ENCODE assay signal across 8 mouse cellular contexts in genomic region chr6:92090497-92090896, GRCm38 (mm10). TPM values are rescaled to one million over a fixed set of nuclear protein-coding genes. Genes with fewer than 3 reads are reported as not detected.
DNase-seq lines count a peak whose midpoint lies in the region; ATAC-seq and TF ChIP-seq lines count a peak whose summit lies in the region.

No protein-coding gene starts in this region.

- H3K4me3 ChIP-seq in neural tube, embryonic 11.5 days (ENCODE audit: low read depth, low read length) = peak overlapping the region; percentile 99
- H3K4me3 ChIP-seq in embryonic fibroblast, embryonic 13.5 days (ENCODE audit: insufficient read depth, low read length) = peak overlapping the region; percentile 91
- peak overlapping the region; percentile 97 for H3K4me3 ChIP-seq in limb, embryonic 12.5 days (replicated peaks)
- H3K4me3 ChIP-seq in stomach, embryonic 14.5 days (ENCODE audit: low read depth, low read length) = peak overlapping the region; percentile 73

- no peaks in the 10 kb centered on the region for H3K27me3 ChIP-seq in neural tube, embryonic 11.5 days (ENCODE audit: control insufficient read depth, insufficient read depth, low read length)
- no peaks in the 10 kb centered on the region for H3K27me3 ChIP-seq in limb, embryonic 12.5 days
- no peaks in the 10 kb centered on the region for H3K27me3 ChIP-seq in stomach, embryonic 14.5 days (ENCODE audit: control insufficient read depth, insufficient read depth, low read length)

- peak overlapping the region; percentile 99 for H3K9ac ChIP-seq in neural tube, embryonic 11.5 days (ENCODE audit: low read length)
- H3K9ac ChIP-seq in limb, embryonic 12.5 days (replicated peaks) = peak overlapping the region; percentile 98
- peak overlapping the region; percentile 97 for H3K9ac ChIP-seq in stomach, embryonic 14.5 days (replicated peaks; ENCODE audit: low read depth, low read length)

- TF ChIP-seq CTCF in embryonic fibroblast, embryonic 13.5 days (IDR thresholded peaks at IDR 0.05; ENCODE audit: borderline replicate concordance, insufficient read depth, low read length) = no peak

- peaks cover 11% of the 10 kb centered on the region; the same call in 1 of the 2 replicates for H3K4me1 ChIP-seq in neural tube, embryonic 11.5 days (ENCODE audit: control insufficient read depth, insufficient read depth, low read length)
- 0 out of 2 replicates have a peak, but pooled peaks cover 3% of the 10 kb centered on the region for H3K4me1 ChIP-seq in embryonic fibroblast, embryonic 13.5 days (ENCODE audit: control insufficient read depth, insufficient read depth, low read length)
- peaks cover 32% of the 10 kb centered on the region for H3K4me1 ChIP-seq in limb, embryonic 12.5 days (replicated peaks)
- H3K4me1 ChIP-seq in stomach, embryonic 14.5 days (ENCODE audit: control insufficient read depth, insufficient read depth, low read length) = peaks cover 18% of the 10 kb centered on the region; the same call in 1 of the 2 replicates

- no peak for DNase-seq in neural tube, embryonic 11.5 days (ENCODE audit: low spot score)
- DNase-seq in neural tube, embryonic 10.5 days (ENCODE audit: extremely low spot score, low spot score) = no peak
- DNase-seq in thymus, postnatal 10 days (ENCODE audit: low spot score in 2 of 2) = no peak
- DNase-seq in layer of hippocampus, postnatal 25 days (ENCODE audit: extremely low spot score in 1 of 2, low spot score in 1 of 2) = no peak
- DNase-seq in gastrocnemius, adult 8-10 months (ENCODE audit: low spot score in 2 of 2) = no peak

- peak overlapping the region; percentile 99 for H3K27ac ChIP-seq in neural tube, embryonic 11.5 days (ENCODE audit: low read depth, low read length)
- peak overlapping the region; percentile 97; the same call in 1 of the 2 replicates for H3K27ac ChIP-seq in embryonic fibroblast, embryonic 13.5 days (ENCODE audit: insufficient read depth, low read length)
- peak overlapping the region; percentile 99 for H3K27ac ChIP-seq in limb, embryonic 12.5 days
- peak overlapping the region; percentile 100 for H3K27ac ChIP-seq in stomach, embryonic 14.5 days (ENCODE audit: low read length)

- no peaks in the 10 kb centered on the region for H3K36me3 ChIP-seq in neural tube, embryonic 11.5 days (ENCODE audit: control insufficient read depth, insufficient read depth, low read length)
- H3K36me3 ChIP-seq in limb, embryonic 12.5 days = no peaks in the 10 kb centered on the region
- no peaks in the 10 kb centered on the region for H3K36me3 ChIP-seq in stomach, embryonic 14.5 days (ENCODE audit: control insufficient read depth, insufficient read depth, low read length)

- TF ChIP-seq POLR2A in embryonic fibroblast, embryonic 13.5 days (IDR thresholded peaks at IDR 0.05; ENCODE audit: low read depth, low read length) = no peak

- peak overlapping the region; percentile 55 for H3K4me2 ChIP-seq in neural tube, embryonic 11.5 days (ENCODE audit: low read depth)
- H3K4me2 ChIP-seq in limb, embryonic 12.5 days = peak overlapping the region; percentile 74
- peak overlapping the region; percentile 77 for H3K4me2 ChIP-seq in stomach, embryonic 14.5 days (replicated peaks; ENCODE audit: low read depth, low read length)

- H3K9me3 ChIP-seq in neural tube, embryonic 11.5 days (ENCODE audit: control insufficient read depth, low read length) = no peaks in the 10 kb centered on the region
- H3K9me3 ChIP-seq in limb, embryonic 12.5 days = no peaks in the 10 kb centered on the region
- H3K9me3 ChIP-seq in stomach, embryonic 14.5 days (ENCODE audit: control insufficient read depth, low read depth, low read length) = no peaks in the 10 kb centered on the region

- WGBS in neural tube, embryonic 11.5 days = 1% methylated on average over 4 of the region's 4 CpGs
- 7% methylated on average over 4 of the region's 4 CpGs for WGBS in limb, embryonic 12.5 days
- WGBS in stomach, embryonic 14.5 days = 6% methylated on average over 4 of the region's 4 CpGs

- no peak for ATAC-seq in neural tube, embryonic 11.5 days (ENCODE audit: insufficient read depth, low FRiP score, low TSS enrichment)
- no peak for ATAC-seq in limb, embryonic 12.5 days (ENCODE audit: insufficient number of reproducible peaks, insufficient read depth, low FRiP score, low TSS enrichment, low read depth)
- no peak for ATAC-seq in stomach, embryonic 14.5 days (ENCODE audit: insufficient number of reproducible peaks, insufficient read depth, low FRiP score, low read depth)

RNA-seq across cellular contexts. Expression of gene Nr2c2, which starts 0.7 kb away (rescaled TPM):
- 22.3 and 24.2 TPM in 2 replicates for polyA plus RNA-seq in neural tube, embryonic 11.5 days (2014; fragmentation: Nextera tagmentation; extraction: Ambion mirVana)
- polyA plus RNA-seq in embryonic fibroblast, embryonic 13.5 days (2011; ENCODE audit: insufficient read length, low read depth, missing spikeins) = 34.5 and 45.1 TPM in 2 replicates
- 24.6 and 33.4 TPM in 2 replicates for polyA plus RNA-seq in limb, embryonic 12.5 days (2016; fragmentation: Nextera tagmentation; extraction: Ambion mirVana)
- polyA plus RNA-seq in stomach, embryonic 14.5 days (2014; fragmentation: Nextera tagmentation; extraction: Ambion mirVana) = 25.5 and 31.1 TPM in 2 replicates
- 10 to 100 TPM; 84.3 to 90.7 TPM for total RNA-seq in layer of hippocampus, postnatal 25 days (2021)
- total RNA-seq in gastrocnemius, adult 8-10 months (2022) = 10 to 100 TPM; 20.7 to 26.5 (median 25.0) TPM
